In the genomic region with DNA sequence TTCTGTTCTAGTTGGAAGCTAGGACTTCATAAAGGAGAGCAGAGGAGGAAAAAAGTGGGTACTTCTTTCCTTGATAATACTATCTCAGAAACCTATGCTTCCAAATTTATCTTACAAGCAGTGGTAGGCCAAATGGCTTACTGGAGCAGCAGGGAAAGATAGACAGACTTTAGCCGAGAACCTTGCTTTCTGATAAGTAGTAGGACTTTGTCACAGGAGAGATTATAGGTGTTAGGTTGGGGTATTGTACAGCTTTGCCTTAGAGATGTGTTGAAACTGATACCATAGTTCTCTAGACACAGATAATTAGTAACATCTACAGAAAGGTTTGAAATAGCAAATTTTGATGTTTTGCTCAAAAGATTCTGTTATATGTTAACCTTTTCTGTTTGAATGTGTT, we compare ENCODE assay signal across 29 mouse cellular contexts. TPM values are rescaled to one million over a fixed set of nuclear protein-coding genes. Genes with fewer than 3 reads are reported as not detected.
"Had no signal": no experiment of that assay in that cellular context is flagged by ENCODE, and none has a peak within 500 bp of the region (broad histone marks: within the 10 kb centered on the region; RNA-seq: fewer than 3 reads in every experiment).

No protein-coding gene starts in this region.

- ATAC-seq: forebrain, embryonic 13.5 days; forebrain, embryonic 14.5 days; forebrain, embryonic 15.5 days; forebrain, embryonic 16.5 days; forebrain, postnatal 0 days had no signal

- H3K9ac ChIP-seq: embryonic facial prominence, embryonic 12.5 days; embryonic facial prominence, embryonic 13.5 days; embryonic facial prominence, embryonic 15.5 days; forebrain, embryonic 12.5 days; forebrain, embryonic 13.5 days; forebrain, embryonic 15.5 days; forebrain, postnatal 0 days had no signal

- H3K4me3 ChIP-seq: embryonic facial prominence, embryonic 10.5 days; embryonic facial prominence, embryonic 12.5 days; embryonic facial prominence, embryonic 13.5 days; embryonic facial prominence, embryonic 15.5 days; erythroblast, embryonic 14.5 days; forebrain, embryonic 10.5 days; forebrain, embryonic 12.5 days; forebrain, embryonic 13.5 days; forebrain, embryonic 15.5 days; gastrocnemius, adult 2 months had no signal

- H3K27ac ChIP-seq: embryonic facial prominence, embryonic 10.5 days; embryonic facial prominence, embryonic 12.5 days; embryonic facial prominence, embryonic 13.5 days; embryonic facial prominence, embryonic 15.5 days; forebrain, embryonic 10.5 days; forebrain, embryonic 12.5 days; forebrain, embryonic 13.5 days; forebrain, embryonic 15.5 days; gastrocnemius, adult 2 months had no signal

- H3K4me2 ChIP-seq: embryonic facial prominence, embryonic 12.5 days; embryonic facial prominence, embryonic 13.5 days; embryonic facial prominence, embryonic 15.5 days; forebrain, embryonic 12.5 days; forebrain, embryonic 13.5 days; forebrain, embryonic 15.5 days had no signal

- H3K27me3 ChIP-seq: embryonic facial prominence, embryonic 12.5 days; embryonic facial prominence, embryonic 13.5 days; embryonic facial prominence, embryonic 15.5 days; forebrain, embryonic 12.5 days; forebrain, embryonic 13.5 days; forebrain, embryonic 15.5 days had no signal

- H3K9me3 ChIP-seq: embryonic facial prominence, embryonic 10.5 days; embryonic facial prominence, embryonic 12.5 days; embryonic facial prominence, embryonic 13.5 days; embryonic facial prominence, embryonic 15.5 days; forebrain, embryonic 10.5 days; forebrain, embryonic 12.5 days; forebrain, embryonic 13.5 days; forebrain, embryonic 15.5 days had no signal

- DNase-seq: cerebellum, adult 2 months; cerebellum, adult 8-10 months; cerebellum, adult 9-10 months; cerebellum, adult 9-11 months; cerebellum, postnatal 10 days; cerebellum, postnatal 14 days; cerebellum, postnatal 25 days; cerebellum, postnatal 36 days; embryo, embryonic 11 days; forebrain, postnatal 0 days; gastrocnemius, adult 2 months; gastrocnemius, postnatal 10 days; gastrocnemius, postnatal 14 days; gastrocnemius, postnatal 25 days; gastrocnemius, postnatal 36 days; heart, adult 18-20 months had no signal

- H3K36me3 ChIP-seq: embryonic facial prominence, embryonic 10.5 days; embryonic facial prominence, embryonic 12.5 days; embryonic facial prominence, embryonic 13.5 days; embryonic facial prominence, embryonic 15.5 days; forebrain, embryonic 10.5 days; forebrain, embryonic 12.5 days; forebrain, embryonic 15.5 days had no signal

- H3K4me1 ChIP-seq: embryonic facial prominence, embryonic 10.5 days; embryonic facial prominence, embryonic 12.5 days; embryonic facial prominence, embryonic 13.5 days; embryonic facial prominence, embryonic 15.5 days; forebrain, embryonic 10.5 days; forebrain, embryonic 12.5 days; forebrain, embryonic 13.5 days; forebrain, embryonic 15.5 days had no signal

RNA-seq across cellular contexts. Expression of a gene that starts 28.6 kb away (rescaled TPM):
- total RNA-seq: common myeloid progenitor, adult 5-6 weeks; granulocyte monocyte progenitor cell, adult 5-6 weeks had no signal
- polyA plus RNA-seq: erythroblast, embryonic 14.5 days had no signal
